Mouse (Mus musculus): ENCODE data around the gene Dnah10.

DNA sequence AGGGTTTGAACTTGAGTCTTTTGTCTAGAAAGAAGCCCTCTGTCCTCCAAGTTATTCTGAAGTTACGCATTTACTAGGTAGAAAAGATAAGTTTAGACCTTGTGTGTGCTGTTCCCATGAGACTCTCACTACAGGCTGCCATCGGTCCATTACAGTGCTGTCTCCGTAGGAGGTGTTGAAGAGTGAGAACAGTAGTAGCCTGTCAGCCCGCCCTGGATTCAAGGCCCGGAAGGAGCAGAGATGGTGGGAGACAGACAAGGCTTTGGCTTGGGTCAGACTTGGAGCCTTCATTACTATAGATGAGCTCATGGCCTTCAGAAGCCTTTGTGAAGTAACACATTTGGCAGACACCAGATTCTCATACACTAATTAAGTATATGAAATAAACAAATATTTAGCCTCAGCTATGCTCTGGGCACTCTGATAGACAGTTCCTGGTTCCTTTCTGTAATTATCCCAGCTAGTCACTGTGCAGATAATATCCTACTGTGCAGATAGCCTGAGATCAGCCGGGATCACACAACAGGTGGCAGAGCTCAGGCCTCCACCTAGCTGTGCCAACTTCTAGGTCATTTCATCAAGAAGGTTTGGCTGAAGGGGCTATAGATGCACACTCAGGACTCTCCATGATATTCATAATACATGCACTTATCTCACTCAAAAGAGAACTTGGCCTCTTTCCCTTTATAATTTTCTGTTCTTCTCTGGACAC, 149.2 kb downstream of the Dnah10 start:
- TF ChIP-seq CTCF (conservative IDR thresholded peaks at IDR 0.05 in 1 of 2, IDR thresholded peaks at IDR 0.05 in 1 of 2; ENCODE audit: low read depth in 2 of 2, low read length in 2 of 2) (no peak), E2F4 (IDR thresholded peaks at IDR 0.05; ENCODE audit: insufficient replicate concordance, low read depth, low read length) (no peak), EP300 (IDR thresholded peaks at IDR 0.05; ENCODE audit: low read length) (no peak), TBP (conservative IDR thresholded peaks at IDR 0.05; ENCODE audit: low read depth, low read length) (no peak), CHD1 (IDR thresholded peaks at IDR 0.05; ENCODE audit: low read depth, low read length) (no peak), ZKSCAN1 (IDR thresholded peaks at IDR 0.05; ENCODE audit: borderline replicate concordance, low read depth, low read length) (no peak), POLR2A (IDR thresholded peaks at IDR 0.05; ENCODE audit: low read depth, low read length) (no peak)
